Mouse (Mus musculus) heart, postnatal 4 days (tissue): ENCODE measurements around the gene Hacd4. TPM values are rescaled to one million over a fixed set of nuclear protein-coding genes. Genes with fewer than 3 reads are reported as not detected.

Source experiments
- total RNA-seq, 2 experiments: library from RNA; stranded (reverse); gene quantifications; 2 replicates each; pipeline ENCODE4 v1.2.3; 2021

Hacd4 gene
- total RNA-seq, 2 experiments from 2014 or later = 4.7 to 4.8 TPM

Other genes starting within 250 kb of the Hacd4 start
- gene Ifnb1, start 83.8 kb upstream of the Hacd4 start, total RNA-seq = not detected
- not detected for gene Ifna15, start 119.3 kb upstream of the Hacd4 start, total RNA-seq
- not detected for gene Ifna14, start 132.9 kb upstream of the Hacd4 start, total RNA-seq
- not detected for gene Ifna9, start 153.5 kb upstream of the Hacd4 start, total RNA-seq
- not detected for gene Ifna12, start 164.4 kb upstream of the Hacd4 start, total RNA-seq
- gene C87499, start 195.5 kb upstream of the Hacd4 start, total RNA-seq = not detected
- gene Ifna13, start 205.5 kb upstream of the Hacd4 start, total RNA-seq = not detected
- not detected for gene Ifna16, start 238.0 kb upstream of the Hacd4 start, total RNA-seq
- not detected for gene Ifna2, start 245.0 kb upstream of the Hacd4 start, total RNA-seq